Mouse (Mus musculus) limb, embryonic 11.5 days (tissue): ENCODE results near the gene Grip1. TPM values are rescaled to one million over a fixed set of nuclear protein-coding genes. Genes with fewer than 3 reads are reported as not detected.

Source experiments
- ATAC-seq: fragments of 200-750 bp; cut with Nextera tagmentation; 2 replicates; pipeline ENCODE4 v1.8.0; 2017; ENCODE audit warnings: low read depth; ENCODE audit not compliant: insufficient number of reproducible peaks, low FRiP score, low TSS enrichment
- DNase-seq: peaks from one replicate; pipeline ENCODE4 v3.0.0-alpha.2; 2015; ENCODE audit warnings: low spot score
- H3K27ac ChIP-seq: fragments of 300-500 bp; sonication (generic); replicated peaks from 2 replicates; pipeline ENCODE4 v1.5.1; 2014; ENCODE audit warnings: low read depth, mild to moderate bottlenecking, low read length
- H3K27me3 ChIP-seq: fragments of 300-500 bp; sonication (generic); 2 replicates; pipeline ENCODE4 v1.6.1; 2014; ENCODE audit warnings: mild to moderate bottlenecking, low read length, mixed read lengths; ENCODE audit not compliant: control insufficient read depth, insufficient read depth
- H3K36me3 ChIP-seq: fragments of 300-500 bp; sonication (generic); 2 replicates; pipeline ENCODE4 v1.6.1; 2014; ENCODE audit warnings: mild to moderate bottlenecking, low read length, moderate library complexity, mixed read lengths; ENCODE audit not compliant: control insufficient read depth, insufficient read depth
- H3K4me1 ChIP-seq: fragments of 300-500 bp; sonication (generic); 2 replicates; pipeline ENCODE4 v1.6.1; 2014; ENCODE audit warnings: low read length, mixed read lengths; ENCODE audit not compliant: control insufficient read depth, insufficient read depth
- H3K4me2 ChIP-seq: fragments of 300-500 bp; sonication (generic); 2 replicates; pipeline ENCODE4 v1.6.1; 2014; ENCODE audit warnings: low read depth, mild to moderate bottlenecking, moderate library complexity; ENCODE audit not compliant: severe bottlenecking
- H3K4me3 ChIP-seq: fragments of 300-500 bp; sonication (generic); 2 replicates; pipeline ENCODE4 v1.5.1; 2014; ENCODE audit warnings: low read depth, low read length
- H3K9ac ChIP-seq: fragments of 300-500 bp; sonication (generic); 2 replicates; pipeline ENCODE4 v1.6.1; 2014; ENCODE audit warnings: mild to moderate bottlenecking, low read length
- H3K9me3 ChIP-seq: fragments of 300-500 bp; sonication (generic); 2 replicates; pipeline ENCODE4 v1.6.1; 2016; ENCODE audit warnings: low read length; ENCODE audit not compliant: control insufficient read depth
- WGBS: fragments of 180-500 bp; shearing (Covaris S2); extraction: QIAGEN DNeasy Blood & Tissue Kit; methylation state at CpG from one replicate; pipeline ENCODE4 v1.1.7; 2014; 5-methylcytosine and 5-hydroxymethylcytosine counted together
- polyA plus RNA-seq: library from polyadenylated mRNA; unstranded; fragments of >200 nt; fragmentation: Nextera tagmentation; extraction: Ambion mirVana; gene quantifications from 2 replicates; pipeline ENCODE4 v1.2.1, GENCODE M21; 2014

Gene Grip1
- polyA plus RNA-seq, 1 experiment from 2014 or later, result 3.7 TPM

DNA sequence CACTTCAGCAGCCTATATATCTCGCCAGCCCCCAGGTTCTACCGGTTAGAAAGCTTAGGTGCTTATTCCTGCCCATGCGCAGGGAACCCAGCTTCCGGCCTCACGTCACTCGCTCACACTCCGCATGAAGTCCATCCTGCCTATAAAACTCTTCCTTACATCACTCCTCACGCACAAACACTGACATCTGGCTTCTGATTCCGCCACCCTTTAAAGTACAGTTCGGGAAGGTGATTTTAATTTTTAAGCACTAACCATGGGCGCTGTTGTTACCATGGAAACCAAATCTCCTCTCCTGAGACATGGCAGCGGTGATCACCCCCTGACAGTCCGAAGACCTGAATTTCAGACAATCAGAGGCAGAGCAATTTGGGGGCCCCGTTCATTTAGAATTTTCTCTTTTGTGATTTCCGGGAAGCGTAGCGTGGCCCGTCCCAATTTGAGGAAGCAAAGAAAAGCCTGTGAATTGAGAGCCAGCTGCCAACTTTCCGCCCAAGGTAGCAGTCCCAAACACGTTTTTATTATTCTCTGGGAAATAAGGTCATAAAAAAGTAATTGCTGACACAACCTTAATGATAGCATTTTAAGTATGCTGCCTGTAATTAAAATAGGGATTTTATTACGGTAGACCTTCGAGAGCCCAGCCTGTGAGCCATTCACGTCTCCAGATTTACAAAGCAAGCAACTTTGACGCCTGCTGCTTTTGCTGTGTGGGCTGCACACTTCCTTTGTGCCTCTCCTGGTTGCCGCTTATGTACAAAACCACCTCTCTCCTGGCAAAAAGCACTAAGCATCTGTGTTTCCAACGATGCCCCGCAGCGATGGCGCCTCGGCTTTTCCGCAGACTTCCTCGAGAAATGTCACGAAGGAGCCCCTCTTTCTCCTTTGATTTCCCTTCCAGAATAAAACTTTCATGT, 308.1 kb downstream of the Grip1 start:
- ATAC-seq (peak; percentile 72), DNase-seq (peak; percentile 57)
- WGBS, result 43% methylated on average over 33 of the region's 33 CpGs
- no peak overlapping the region for H3K4me3 ChIP-seq
- H3K4me1 ChIP-seq, result 0 out of 2 replicates have a peak, but pooled peaks cover 3% of the 10 kb centered on the region
- H3K27ac ChIP-seq, result peak overlapping the region; percentile 65
- H3K27me3 ChIP-seq, result no peaks in the 10 kb centered on the region
- H3K9me3 ChIP-seq, result no peaks in the 10 kb centered on the region
- H3K36me3 ChIP-seq, result no peaks in the 10 kb centered on the region
- peak overlapping the region; percentile 24 for H3K4me2 ChIP-seq
- H3K9ac ChIP-seq, result no peak overlapping the region

- no peaks in the 10 kb centered on the region for H3K9me3 ChIP-seq
- 66% methylated on average over 5 of the region's 5 CpGs for WGBS
These were observed 325.2 kb downstream of the Grip1 start for GRCm38 (mm10) chr10:119778871-119779270.

DNA sequence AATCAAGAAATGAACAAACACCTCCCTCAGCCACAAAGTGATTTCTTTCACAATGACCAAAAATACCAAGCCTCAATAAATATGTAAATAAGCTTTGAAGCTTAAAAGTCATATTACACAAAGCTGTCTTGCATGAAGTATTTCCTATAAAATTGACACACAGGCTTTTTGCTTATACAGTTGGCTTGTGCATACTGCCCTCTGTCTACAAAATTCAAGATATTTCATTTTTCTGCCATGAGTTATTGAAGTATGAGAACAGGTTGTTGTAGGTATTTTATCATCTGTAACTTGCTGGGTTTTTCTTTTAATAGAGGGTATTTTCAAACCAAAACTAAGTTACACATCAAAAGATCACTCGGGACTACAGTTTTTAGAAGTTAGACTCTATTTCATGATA, 326.0 kb downstream of the Grip1 start:
- Histone ChIP-seq H3K27ac (no peak overlapping the region), H3K36me3 (no peaks in the 10 kb centered on the region), H3K4me1 (no peaks in the 10 kb centered on the region), H3K4me2 (no peak overlapping the region), H3K27me3 (no peaks in the 10 kb centered on the region), H3K4me3 (no peak overlapping the region), H3K9ac (no peak overlapping the region), H3K9me3 (no peaks in the 10 kb centered on the region)
- DNase-seq (no peak), ATAC-seq (no peak)
- WGBS, result 91% methylated on average over 1 of the region's 1 CpGs

More at GRCm38 (mm10) chr10:119778871-119779270, 325.2 kb downstream of the Grip1 start:
- no peak overlapping the region for H3K4me2 ChIP-seq
- no peak for DNase-seq
- no peak overlapping the region for H3K9ac ChIP-seq
- no peaks in the 10 kb centered on the region for H3K27me3 ChIP-seq
- ATAC-seq, result no peak
- H3K4me3 ChIP-seq, result no peak overlapping the region
- H3K27ac ChIP-seq, result no peak overlapping the region
- no peaks in the 10 kb centered on the region for H3K4me1 ChIP-seq
- H3K36me3 ChIP-seq, result no peaks in the 10 kb centered on the region

- Histone ChIP-seq H3K27me3 (no peaks in the 10 kb centered on the region), H3K27ac (no peak overlapping the region), H3K9ac (no peak overlapping the region), H3K4me3 (no peak overlapping the region), H3K9me3 (no peaks in the 10 kb centered on the region), H3K36me3 (no peaks in the 10 kb centered on the region), H3K4me2 (no peak overlapping the region), H3K4me1 (no peaks in the 10 kb centered on the region)
- no peak for DNase-seq
- ATAC-seq, result no peak
- WGBS, result 79% methylated on average over 1 of the region's 1 CpGs
These were observed 336.9 kb downstream of the Grip1 start for GRCm38 (mm10) chr10:119790507-119790906.

DNA sequence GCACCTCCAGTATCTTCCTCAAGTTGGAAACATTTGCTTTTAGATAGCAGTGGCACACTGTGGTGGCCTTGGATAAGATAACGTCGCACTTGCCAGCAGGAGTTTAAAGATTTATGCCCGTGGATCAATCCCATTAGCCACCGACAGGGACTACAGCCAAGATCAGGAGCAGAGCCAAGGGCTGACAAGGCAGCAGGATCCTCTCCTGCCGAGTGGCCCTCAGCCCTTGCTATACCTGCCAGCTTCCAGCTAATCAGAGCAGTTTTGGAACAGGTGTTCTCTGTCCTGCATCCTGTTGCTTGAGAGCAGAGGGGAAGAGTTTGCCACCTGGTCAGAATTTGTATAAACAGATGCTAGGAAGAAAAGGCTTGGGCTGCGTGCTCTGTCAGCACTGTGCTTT, 348.8 kb downstream of the Grip1 start:
- 57% methylated on average over 6 of the region's 6 CpGs for WGBS
- no peaks in the 10 kb centered on the region for H3K4me1 ChIP-seq
- no peak for ATAC-seq
- no peak overlapping the region for H3K4me3 ChIP-seq
- no peak overlapping the region for H3K4me2 ChIP-seq
- H3K27ac ChIP-seq, result no peak overlapping the region
- no peaks in the 10 kb centered on the region for H3K27me3 ChIP-seq
- H3K9me3 ChIP-seq, result no peaks in the 10 kb centered on the region
- no peak overlapping the region for H3K9ac ChIP-seq
- H3K36me3 ChIP-seq, result no peaks in the 10 kb centered on the region
- no peak for DNase-seq

- ATAC-seq (no peak), DNase-seq (peak; percentile 69)
- H3K4me3 ChIP-seq, result no peak overlapping the region
- no peak overlapping the region for H3K27ac ChIP-seq
- H3K36me3 ChIP-seq, result no peaks in the 10 kb centered on the region
- no peaks in the 10 kb centered on the region for H3K4me1 ChIP-seq
- no peak overlapping the region for H3K9ac ChIP-seq
- no peaks in the 10 kb centered on the region for H3K27me3 ChIP-seq
- no peak overlapping the region for H3K4me2 ChIP-seq
- WGBS, result 56% methylated on average over 13 of the region's 13 CpGs
- no peaks in the 10 kb centered on the region for H3K9me3 ChIP-seq
These were observed 350.2 kb downstream of the Grip1 start for GRCm38 (mm10) chr10:119803633-119804422.

- H3K9me3 ChIP-seq, result no peaks in the 10 kb centered on the region
- no peak overlapping the region for H3K9ac ChIP-seq
- no peak overlapping the region for H3K4me2 ChIP-seq
- no peaks in the 10 kb centered on the region for H3K36me3 ChIP-seq
- no peaks in the 10 kb centered on the region for H3K4me1 ChIP-seq
- H3K4me3 ChIP-seq, result no peak overlapping the region
- 88% methylated on average over 9 of the region's 9 CpGs for WGBS
- ATAC-seq (no peak), DNase-seq (no peak)
- H3K27me3 ChIP-seq, result no peaks in the 10 kb centered on the region
- no peak overlapping the region for H3K27ac ChIP-seq
These were observed 350.8 kb downstream of the Grip1 start for GRCm38 (mm10) chr10:119804423-119804814.

GRCm38 (mm10) chr10:119805082-119805481, 351.5 kb downstream of the Grip1 start:
- Histone ChIP-seq H3K36me3 (no peaks in the 10 kb centered on the region), H3K9me3 (no peaks in the 10 kb centered on the region), H3K4me2 (no peak overlapping the region), H3K9ac (no peak overlapping the region), H3K27ac (no peak overlapping the region), H3K27me3 (no peaks in the 10 kb centered on the region), H3K4me1 (no peaks in the 10 kb centered on the region), H3K4me3 (no peak overlapping the region)
- DNase-seq (no peak), ATAC-seq (no peak)
- 80% methylated on average over 7 of the region's 7 CpGs for WGBS
